Mouse (Mus musculus) adrenal gland, postnatal 10 days (tissue): ENCODE measurements around the gene Aamp. TPM values are rescaled to one million over a fixed set of nuclear protein-coding genes. Genes with fewer than 3 reads are reported as not detected.
A peak's percentile ranks its signal among the peaks of the same experiment; 100 is the strongest.

ENCODE experiments used
- DNase-seq: peaks from one replicate; pipeline ENCODE4 v3.0.0; 2021; ENCODE audit warnings: mixed read lengths
- total RNA-seq, 2 experiments: library from RNA; stranded (reverse); gene quantifications; 2 replicates each; pipeline ENCODE4 v1.2.3; 2021

Aamp gene
- total RNA-seq, 2 experiments from 2014 or later, result 151 to 159 TPM

GRCm38 (mm10) chr1:74238136-74238535, 46.4 kb downstream of the Aamp start:
- no peak for DNase-seq

GRCm38 (mm10) chr1:74237671-74238070, 46.9 kb downstream of the Aamp start:
- no peak for DNase-seq

GRCm38 (mm10) chr1:74236590-74237317, 47.8 kb downstream of the Aamp start:
- DNase-seq, result no peak

GRCm38 (mm10) chr1:74235938-74236589, 48.5 kb downstream of the Aamp start, which contains the start of gene Arpc2:
Gene Arpc2, plus strand, starts transcription at chr1:74236084.
- DNase-seq, result peak; percentile 98

GRCm38 (mm10) chr1:74230992-74231391, 53.5 kb downstream of the Aamp start:
- no peak for DNase-seq

GRCm38 (mm10) chr1:74229942-74230341, 54.6 kb downstream of the Aamp start:
- DNase-seq, result no peak

Other genes with a start within 250 kb of the Aamp start
- 100 to 1,000 TPM; 284 to 309 TPM for gene Tns1, start 160.3 kb downstream of the Aamp start, total RNA-seq
- gene Rufy4, start 159.2 kb downstream of the Aamp start, total RNA-seq, result 1 to 10 TPM; 3.4 to 4.3 TPM
- gene Cxcr2, start 130.7 kb downstream of the Aamp start, total RNA-seq, result 1 to 10 TPM in 1 of 2 experiments, under 1 TPM in 1; 0.48 to 1.6 TPM
- gene Cxcr1, start 90.1 kb downstream of the Aamp start, total RNA-seq, result not detected
- gene Arpc2, start 48.7 kb downstream of the Aamp start, total RNA-seq, result 100 to 1,000 TPM; 186 TPM
- gene Gpbar1, start 6.2 kb downstream of the Aamp start, total RNA-seq, result under 1 TPM in 1 of 2 experiments, not detected in 1; 0.24 TPM
- gene Pnkd, start 192 bp upstream of the Aamp start, total RNA-seq, result 100 to 1,000 TPM; 116 to 139 TPM
- gene Tmbim1, start 20.9 kb upstream of the Aamp start, total RNA-seq, result 10 to 100 TPM; 63.6 to 68.8 TPM
- gene Catip, start 77.4 kb upstream of the Aamp start, total RNA-seq, result under 1 TPM; 0.33 to 0.45 TPM
- gene Slc11a1, start 90.5 kb upstream of the Aamp start, total RNA-seq, result 1 to 10 TPM; 8.2 to 8.9 TPM
- 100 to 1,000 TPM; 132 to 142 TPM for gene Ctdsp1, start 106.8 kb upstream of the Aamp start, total RNA-seq
- 1 to 10 TPM; 2.6 to 2.9 TPM for gene Vil1, start 124.6 kb upstream of the Aamp start, total RNA-seq
- 10 to 100 TPM; 31.7 to 35.0 TPM for gene Cnot9, start 221.3 kb upstream of the Aamp start, total RNA-seq